Mouse (Mus musculus) bone marrow, adult 2 months (tissue): ENCODE data around the gene Gpc5.

ENCODE experiments used
- CTCF ChIP-seq: fragments of 200-500 bp; IDR thresholded peaks from 2 replicates; pipeline ENCODE4 v1.5.1; 2011; ENCODE audit warnings: low read length, control low read depth; ENCODE audit not compliant: control insufficient read depth, insufficient read depth
- POLR2A ChIP-seq: fragments of 200-500 bp; IDR thresholded peaks from 2 replicates; pipeline ENCODE4 v1.6.1; 2011; ENCODE audit warnings: low read depth, mild to moderate bottlenecking, control low read depth, low read length, borderline replicate concordance; ENCODE audit not compliant: control insufficient read depth

- no peak for TF ChIP-seq POLR2A
- no peak for TF ChIP-seq CTCF
Observed at GRCm38 (mm10) chr14:115070534-115070933, 21.5 kb upstream of the Gpc5 start.
